Mouse (Mus musculus): ENCODE measurements at regions not wholly inside any gene's neighbourhood (a gene's known extent, or its start where the extent isn't known, plus 50 kb on each side); places are given as distances from the start of the nearest gene placed in this dataset.

DNA sequence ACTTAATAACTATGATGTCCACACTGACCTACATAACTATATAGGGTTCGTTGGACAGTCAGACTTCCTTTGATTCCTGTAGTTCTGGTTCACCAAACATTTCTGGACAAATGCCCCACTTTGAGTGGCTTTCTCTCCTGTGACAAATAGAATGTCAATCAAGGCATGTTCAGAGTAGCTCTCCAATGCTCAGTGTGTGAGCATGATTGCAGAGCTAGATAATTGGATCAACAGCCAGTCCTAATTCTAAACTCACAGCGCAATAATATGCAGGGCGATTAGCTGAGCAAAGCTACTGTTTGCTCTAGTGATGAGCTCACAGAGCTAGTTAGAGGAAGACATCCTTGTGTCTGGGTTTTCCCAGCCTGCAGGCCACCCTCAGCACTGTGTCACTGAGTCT is 692.1 kb downstream of the Tmem132b start:
- TF ChIP-seq ZNF384 (IDR thresholded peaks at IDR 0.05; ENCODE audit: low read depth, low read length) (no peak), NELFE (IDR thresholded peaks at IDR 0.05; ENCODE audit: low read depth, low read length) (no peak), UBTF (IDR thresholded peaks at IDR 0.05; ENCODE audit: borderline replicate concordance, insufficient read depth, low read depth, low read length) (no peak), MXI1 (IDR thresholded peaks at IDR 0.05; ENCODE audit: low read depth, low read length) (no peak)
- DNase-seq (ENCODE audit: low read depth, low spot score), result no peak
- H3K9me3 ChIP-seq (replicated peaks; ENCODE audit: insufficient read depth, low read length), result no peaks in the 10 kb centered on the region
- H3K36me3 ChIP-seq (ENCODE audit: control insufficient read depth in 1 of 2, insufficient read depth in 2 of 2, low read length in 2 of 2), result no peaks in the 10 kb centered on the region
- no peak overlapping the region for H3K27ac ChIP-seq (ENCODE audit: control insufficient read depth, low read depth, low read length)
- no peaks in the 10 kb centered on the region for H3K27me3 ChIP-seq (ENCODE audit: control insufficient read depth in 1 of 2, insufficient read depth in 2 of 2, low read length in 2 of 2)
- no peaks in the 10 kb centered on the region for H3K79me2 ChIP-seq (ENCODE audit: control insufficient read depth, insufficient read depth, low read length, poor library complexity)
- no peak overlapping the region for H3K9ac ChIP-seq (ENCODE audit: control insufficient read depth, low read depth, low read length, poor library complexity, severe bottlenecking)
- H3K4me3 ChIP-seq (ENCODE audit: control insufficient read depth in 1 of 2, insufficient read depth in 1 of 2, low read depth in 2 of 2, low read length in 2 of 2), result no peak overlapping the region
- H3K4me1 ChIP-seq (ENCODE audit: control insufficient read depth in 1 of 2, insufficient read depth in 2 of 2, low read length in 2 of 2), result no peaks in the 10 kb centered on the region

DNA sequence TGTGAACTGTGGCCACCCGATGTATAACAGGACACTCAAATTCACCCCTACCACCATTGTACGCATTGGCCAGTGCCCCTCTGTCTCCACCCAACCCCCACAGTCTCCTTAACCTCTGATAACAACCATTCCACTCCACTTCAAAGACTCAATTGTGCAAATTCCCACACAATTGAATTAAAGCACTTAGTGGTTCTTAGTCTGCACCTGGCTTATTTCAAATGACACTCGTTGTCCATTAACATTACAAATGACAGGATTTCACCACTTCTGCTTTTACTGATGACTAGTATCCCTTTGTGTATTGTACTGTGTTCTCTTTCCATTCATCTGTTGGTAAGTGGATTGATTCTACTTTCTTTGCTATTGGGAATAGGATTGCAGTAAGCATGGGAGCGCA is 699.2 kb downstream of the Tmem132b start:
- Histone ChIP-seq H3K36me3 (ENCODE audit: control insufficient read depth in 1 of 2, insufficient read depth in 2 of 2, low read length in 2 of 2) (no peaks in the 10 kb centered on the region), H3K9me3 (replicated peaks; ENCODE audit: insufficient read depth, low read length) (no peaks in the 10 kb centered on the region), H3K27me3 (ENCODE audit: control insufficient read depth in 1 of 2, insufficient read depth in 2 of 2, low read length in 2 of 2) (no peaks in the 10 kb centered on the region), H3K4me3 (ENCODE audit: control insufficient read depth in 1 of 2, insufficient read depth in 1 of 2, low read depth in 2 of 2, low read length in 2 of 2) (no peak overlapping the region), H3K27ac (ENCODE audit: control insufficient read depth, low read depth, low read length) (no peak overlapping the region), H3K4me1 (ENCODE audit: control insufficient read depth in 1 of 2, insufficient read depth in 2 of 2, low read length in 2 of 2) (no peaks in the 10 kb centered on the region), H3K9ac (ENCODE audit: control insufficient read depth, low read depth, low read length, poor library complexity, severe bottlenecking) (no peak overlapping the region), H3K79me2 (ENCODE audit: control insufficient read depth, insufficient read depth, low read length, poor library complexity) (no peaks in the 10 kb centered on the region)
- TF ChIP-seq ZKSCAN1 (IDR thresholded peaks at IDR 0.05; ENCODE audit: low read depth, low read length), result no peak
- TF ChIP-seq CHD2 (IDR thresholded peaks at IDR 0.05; ENCODE audit: low read length), result no peak
- TF ChIP-seq CHD1 (IDR thresholded peaks at IDR 0.05; ENCODE audit: low read depth, low read length), result no peak
- no peak for TF ChIP-seq ZC3H11A (IDR thresholded peaks at IDR 0.05; ENCODE audit: low read depth, low read length)
- TF ChIP-seq UBTF (IDR thresholded peaks at IDR 0.05; ENCODE audit: borderline replicate concordance, insufficient read depth, low read depth, low read length), result no peak
- no peak for TF ChIP-seq MXI1 (IDR thresholded peaks at IDR 0.05; ENCODE audit: low read depth, low read length)
- no peak for TF ChIP-seq POLR2AphosphoS5 (IDR thresholded peaks at IDR 0.05; ENCODE audit: borderline replicate concordance, low read depth, low read length)
- TF ChIP-seq ETS1 (IDR thresholded peaks at IDR 0.05; ENCODE audit: low read depth, low read length), result no peak
- no peak for TF ChIP-seq JUND (IDR thresholded peaks at IDR 0.05; ENCODE audit: low read depth, low read length)
- TF ChIP-seq MAX (IDR thresholded peaks at IDR 0.05; ENCODE audit: low read length), result no peak
- no peak for TF ChIP-seq TBP (IDR thresholded peaks at IDR 0.05; ENCODE audit: low read depth, low read length)
- TF ChIP-seq MAFK (IDR thresholded peaks at IDR 0.05; ENCODE audit: borderline replicate concordance, low read depth, low read length), result no peak
- no peak for TF ChIP-seq MYC (IDR thresholded peaks at IDR 0.05; ENCODE audit: low read depth, low read length)
- TF ChIP-seq EP300 (IDR thresholded peaks at IDR 0.05; ENCODE audit: low read depth in 1 of 2, low read length in 2 of 2), result no peak
- TF ChIP-seq GATA1 (IDR thresholded peaks at IDR 0.05; ENCODE audit: low read depth, low read length), result no peak
- no peak for TF ChIP-seq POLR2AphosphoS2 (IDR thresholded peaks at IDR 0.05; ENCODE audit: low read length)
- no peak for TF ChIP-seq USF2 (IDR thresholded peaks at IDR 0.05; ENCODE audit: borderline replicate concordance in 1 of 2, insufficient read depth in 1 of 2, low read depth in 1 of 2, low read length in 2 of 2)
- no peak for DNase-seq (ENCODE audit: low read depth, low spot score)
